Mouse (Mus musculus): ENCODE measurements at regions not wholly inside any gene's neighbourhood (a gene's known extent, or its start where the extent isn't known, plus 50 kb on each side); places are given as distances from the start of the nearest gene placed in this dataset.

DNA sequence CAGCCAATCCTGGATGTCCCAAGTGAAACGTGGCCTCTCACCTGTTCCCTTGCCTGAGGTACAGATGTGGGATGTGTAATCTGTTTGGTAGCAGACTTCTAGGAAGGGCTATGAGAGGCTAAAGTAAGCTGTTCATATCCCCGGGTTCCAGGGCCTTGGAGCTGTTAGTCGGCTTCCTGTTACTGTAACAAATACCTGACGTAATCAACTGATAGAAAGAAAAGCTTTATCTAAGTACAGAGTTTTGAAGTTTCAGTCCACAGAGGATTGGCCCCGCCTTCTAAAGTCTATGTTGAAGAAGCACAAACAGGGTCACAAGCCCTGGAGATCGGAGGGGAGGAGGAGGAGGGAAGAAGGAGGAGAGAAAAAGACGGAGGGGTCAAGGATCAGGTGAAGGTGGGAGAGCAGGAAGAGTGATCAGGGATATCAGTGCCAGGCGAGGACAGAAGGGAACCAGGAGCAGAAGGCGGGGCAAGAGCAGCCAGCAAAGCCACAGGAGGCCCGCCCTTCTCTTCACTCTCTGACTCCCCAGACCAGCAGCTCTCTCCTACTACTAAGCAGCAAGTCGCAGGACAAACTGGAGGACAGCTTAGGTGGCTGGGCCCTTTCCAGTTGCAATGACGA is 276.5 kb upstream of the Cdyl start:
- DNase-seq (ENCODE audit: low spot score in 2 of 2), result no peak

DNA sequence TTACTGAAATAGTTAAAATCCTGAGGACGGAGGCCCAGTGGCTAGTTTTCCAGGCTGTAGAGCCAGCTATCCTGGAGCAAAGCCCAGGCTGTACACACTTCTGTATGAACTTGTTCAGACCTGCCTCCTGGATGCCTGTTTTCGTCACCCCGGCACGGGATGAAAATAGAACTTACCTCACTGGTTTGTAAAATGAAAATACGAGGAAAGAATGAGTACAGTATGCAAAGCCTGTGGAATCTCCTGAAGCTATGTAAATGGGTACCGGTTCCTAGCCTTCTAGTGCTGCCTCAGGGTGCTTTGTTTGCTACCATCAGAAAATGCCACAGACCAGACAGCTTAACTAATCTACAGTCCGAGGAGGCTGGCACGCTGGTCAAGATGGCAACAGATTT is 276.0 kb upstream of the Cdyl start:
- no peak for DNase-seq (ENCODE audit: low spot score in 2 of 2)

DNA sequence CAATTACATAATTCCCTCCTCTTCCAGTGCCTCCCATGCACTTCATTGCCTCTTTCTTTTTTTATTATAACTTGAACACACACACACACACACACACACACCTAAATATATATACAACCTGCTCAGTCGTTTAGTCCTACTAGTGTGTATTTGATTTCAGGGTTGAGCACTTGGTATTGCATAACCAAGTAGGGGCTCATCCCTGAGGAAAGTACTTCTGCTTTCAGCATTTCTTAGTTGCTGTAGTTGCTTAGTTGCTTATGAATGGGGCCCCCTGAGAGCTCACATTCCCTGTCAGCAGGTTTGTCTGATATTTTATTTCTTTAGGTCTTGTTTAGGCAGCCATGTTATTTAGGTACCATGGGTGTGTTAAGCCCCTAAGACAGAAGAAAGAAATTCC is 271.3 kb upstream of the Cdyl start:
- DNase-seq (ENCODE audit: low spot score in 2 of 2), result no peak

DNA sequence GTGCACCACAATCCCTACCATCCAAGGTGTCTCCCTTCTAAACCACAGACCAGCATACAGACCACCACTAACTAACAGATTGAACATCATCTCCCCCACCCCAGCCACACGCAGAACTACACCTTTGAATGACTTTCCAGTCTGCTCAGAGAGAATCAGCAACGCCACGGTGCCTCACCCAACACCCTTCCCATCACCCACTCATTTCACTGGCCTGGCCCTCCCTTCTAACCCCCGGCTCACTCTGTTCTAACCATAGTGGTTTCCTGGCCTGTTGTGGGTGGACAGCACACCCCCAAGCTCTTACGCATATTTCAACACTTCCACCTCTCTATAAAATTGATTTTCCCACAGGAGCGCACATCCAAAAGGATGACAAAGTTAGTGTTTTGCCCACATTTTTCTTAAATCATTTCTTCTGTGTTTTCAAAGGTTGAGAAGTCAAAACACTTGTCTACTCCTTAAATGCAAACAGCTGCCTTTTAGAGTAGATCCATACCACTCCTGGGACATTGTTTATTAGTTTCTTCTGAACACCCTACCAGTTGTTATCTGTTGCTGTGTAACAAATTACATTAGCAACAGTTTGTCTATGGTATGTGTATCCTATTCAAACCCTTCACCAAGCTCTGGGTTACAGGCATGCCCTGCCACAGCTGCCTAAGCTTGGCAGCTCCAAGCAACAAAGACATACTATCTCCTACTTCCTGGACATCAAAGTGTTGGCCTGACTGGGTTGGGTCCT is 269.7 kb upstream of the Cdyl start:
- DNase-seq (ENCODE audit: low spot score in 2 of 2), result no peak

DNA sequence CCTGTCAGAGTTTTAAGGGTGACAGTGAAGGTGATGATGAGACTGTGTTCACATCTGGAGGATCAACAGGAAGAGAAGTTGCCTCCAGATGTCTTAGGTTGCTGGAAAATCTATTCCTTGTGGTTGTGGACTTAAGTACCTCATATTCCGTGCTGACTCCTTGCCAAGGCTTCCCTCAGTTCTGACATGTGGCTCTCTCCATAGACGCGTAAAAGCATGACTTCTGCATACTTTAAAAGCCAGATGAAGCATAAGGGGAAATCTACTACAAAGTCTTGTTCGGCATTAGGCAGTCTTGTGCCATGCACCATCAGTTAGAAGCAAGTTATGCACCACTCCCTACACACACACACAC is 269.1 kb upstream of the Cdyl start:
- no peak for DNase-seq (ENCODE audit: low spot score in 2 of 2)

DNA sequence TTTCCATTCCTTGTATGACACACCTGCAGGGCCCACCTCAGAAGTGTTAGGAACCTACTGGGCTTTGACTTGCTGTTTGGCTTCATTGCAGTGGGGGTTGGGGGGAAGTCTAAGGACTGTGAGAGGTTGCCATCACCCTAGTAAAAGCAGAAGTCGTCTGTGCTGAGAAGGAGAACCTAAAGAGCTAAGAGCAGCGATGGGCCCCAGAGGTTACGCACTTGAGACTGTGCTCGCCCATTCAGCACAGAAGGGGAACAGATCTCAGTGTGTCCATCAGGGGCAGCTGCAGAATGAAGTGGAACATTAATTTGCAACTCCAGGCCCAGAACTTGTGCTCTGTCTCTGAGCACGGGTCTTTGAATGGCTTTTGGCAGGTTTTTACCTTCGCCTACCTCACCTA is 267.5 kb upstream of the Cdyl start:
- DNase-seq (ENCODE audit: low spot score in 2 of 2), result no peak

DNA sequence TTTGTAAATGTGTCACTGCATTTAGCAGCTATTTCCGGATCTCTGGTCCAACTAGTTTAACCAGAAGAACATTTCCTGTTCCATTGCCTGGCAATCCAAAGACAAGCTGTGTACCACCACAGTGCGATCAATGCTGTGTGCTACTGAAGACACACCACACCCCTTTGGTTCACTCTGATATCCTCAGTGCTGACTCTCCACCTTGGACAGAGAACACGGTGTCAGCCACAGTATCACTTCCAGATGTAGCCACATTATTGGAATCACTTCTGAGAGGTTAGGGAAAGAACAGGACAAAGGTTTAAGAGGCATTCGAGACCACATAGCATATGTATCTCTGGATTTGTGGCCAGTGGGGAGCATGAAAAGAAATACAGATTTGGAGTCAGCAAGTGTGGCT is 264.4 kb upstream of the Cdyl start:
- DNase-seq (ENCODE audit: low spot score in 2 of 2), result no peak

DNA sequence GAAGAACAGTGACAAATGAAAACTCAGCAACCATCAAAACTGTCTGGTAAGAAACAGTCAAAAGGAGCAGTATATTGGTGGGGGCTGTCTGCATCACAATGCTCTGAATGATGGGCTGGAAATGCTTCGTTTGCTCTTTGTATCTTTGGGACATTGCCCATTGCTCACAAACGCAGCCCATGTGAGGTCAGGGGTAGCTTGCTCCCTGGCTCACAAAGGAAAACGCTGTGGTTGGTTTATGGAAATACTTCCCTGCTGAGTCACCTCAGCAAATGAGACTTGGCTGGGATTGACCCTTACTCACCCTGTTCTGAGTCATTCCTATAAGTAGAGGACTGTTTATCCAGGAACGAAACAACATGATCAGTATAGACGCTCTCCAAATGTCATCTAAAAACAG is 264.0 kb upstream of the Cdyl start:
- DNase-seq (ENCODE audit: low spot score in 2 of 2), result no peak

DNA sequence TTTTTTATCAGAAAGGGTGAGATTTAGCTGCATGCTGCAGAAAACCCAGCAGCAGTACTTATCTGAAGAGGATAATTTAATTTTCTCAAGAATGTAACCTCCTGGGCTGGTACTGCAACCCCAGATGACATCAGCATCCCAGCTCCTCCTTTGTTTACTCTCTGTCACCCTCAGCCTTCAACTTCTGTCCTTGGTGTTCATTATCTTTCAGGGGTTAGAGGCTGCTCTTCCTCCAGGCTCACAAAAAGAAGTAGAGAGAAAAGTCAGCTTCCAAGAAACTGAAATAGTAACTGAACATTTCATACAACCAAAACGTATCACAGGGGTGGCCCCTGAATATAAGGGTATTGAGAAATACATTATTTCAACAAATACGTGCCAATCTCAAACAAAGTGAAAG is 262.5 kb upstream of the Cdyl start:
- DNase-seq (ENCODE audit: low spot score in 2 of 2), result no peak

DNA sequence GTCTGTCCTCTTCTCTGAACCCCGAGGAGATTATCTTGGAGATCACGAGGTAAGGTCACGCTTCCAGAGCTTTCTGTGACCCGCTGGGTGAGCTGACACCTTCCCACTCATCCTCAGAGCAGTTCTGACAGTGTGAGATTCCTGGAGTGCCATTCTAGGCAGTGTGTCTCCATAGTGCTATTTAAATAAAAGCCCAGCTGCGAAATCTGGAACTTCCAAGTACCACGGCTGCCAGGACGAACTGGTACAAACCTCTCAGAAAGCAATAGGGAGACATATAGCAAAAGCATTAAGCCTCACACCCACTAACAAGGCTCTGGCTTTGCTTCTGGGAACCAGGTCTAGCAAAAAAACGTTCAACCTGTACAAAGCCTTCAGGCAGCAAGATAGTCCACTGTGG is 261.4 kb upstream of the Cdyl start:
- DNase-seq (ENCODE audit: low spot score in 2 of 2), result peak; percentile 10 to 31

DNA sequence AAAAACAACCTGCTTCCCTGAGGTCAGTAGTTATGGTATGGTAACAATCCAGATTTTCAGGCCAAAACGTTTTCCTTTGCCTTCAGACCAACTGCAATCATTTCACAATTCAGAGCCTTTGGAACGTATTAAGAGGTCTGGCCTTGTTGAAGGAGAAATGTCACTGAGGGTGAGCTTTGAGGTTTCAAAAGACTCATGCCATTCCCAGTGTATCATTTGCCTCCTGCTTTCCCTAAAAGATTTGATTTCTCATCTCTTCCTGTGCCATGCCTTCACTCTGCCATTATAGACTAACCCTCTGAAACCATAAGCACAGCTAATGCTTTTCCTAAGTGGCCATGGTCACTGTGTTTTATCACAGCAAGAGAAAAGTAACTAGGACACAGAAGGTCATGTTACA is 256.8 kb upstream of the Cdyl start:
- DNase-seq (ENCODE audit: low spot score in 2 of 2), result no peak

DNA sequence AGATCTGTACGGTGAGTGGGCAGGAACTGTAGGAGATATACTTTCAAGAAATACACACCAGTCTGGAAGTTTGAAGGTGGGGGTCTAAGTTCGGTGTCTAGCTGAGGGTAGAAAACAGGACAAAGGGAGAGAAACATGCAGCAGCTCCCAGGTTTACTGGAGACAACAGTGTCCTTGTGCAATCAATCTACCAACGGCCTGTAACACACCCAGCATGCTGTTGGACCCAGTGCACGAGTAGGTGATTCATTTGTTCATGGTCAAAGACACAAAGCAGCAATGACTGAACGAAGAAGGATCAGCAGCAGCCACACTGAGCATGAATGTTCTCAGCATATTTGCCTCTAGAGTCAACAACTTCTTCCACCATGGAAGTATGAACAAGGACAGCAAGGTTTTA is 255.2 kb upstream of the Cdyl start:
- no peak for DNase-seq (ENCODE audit: low spot score in 2 of 2)

DNA sequence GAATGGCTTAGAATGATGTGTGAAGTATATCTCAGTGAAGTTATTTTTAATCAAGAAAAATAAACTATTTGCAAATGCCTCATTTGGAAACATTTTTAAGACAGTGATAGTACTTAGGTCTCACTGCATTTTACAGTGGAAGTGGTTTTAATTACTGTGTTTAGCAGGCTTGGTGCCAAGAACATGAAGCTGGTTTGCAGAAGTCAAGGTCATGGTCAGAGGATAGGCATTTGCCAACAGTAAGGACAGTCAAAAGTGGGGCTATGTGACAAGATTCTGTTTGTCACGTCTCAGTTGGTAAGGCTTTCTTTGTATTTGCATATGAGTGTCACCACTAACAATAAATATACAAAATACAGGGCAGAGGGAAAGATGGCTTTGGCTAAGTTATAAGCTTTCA is 254.2 kb upstream of the Cdyl start:
- no peak for DNase-seq (ENCODE audit: low spot score in 2 of 2)

DNA sequence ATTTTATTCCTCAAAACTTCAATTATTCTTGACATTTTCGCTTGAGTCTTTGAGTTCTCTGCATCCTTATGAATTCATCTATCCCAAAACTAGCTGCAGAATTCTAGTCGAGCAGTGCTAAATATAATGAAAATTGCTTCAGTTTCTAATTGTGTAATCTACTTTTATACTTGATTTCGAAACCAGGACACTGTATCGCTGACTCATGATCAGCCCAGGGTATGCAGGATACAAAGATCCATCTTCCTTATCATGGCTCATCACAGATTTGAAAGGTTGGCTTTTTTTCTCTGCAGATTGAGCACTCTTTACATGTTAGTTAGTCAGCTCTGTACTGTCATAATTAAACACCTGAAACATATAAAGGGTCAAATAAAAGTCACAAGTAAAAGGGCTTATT is 242.1 kb upstream of the Cdyl start:
- DNase-seq (ENCODE audit: low spot score in 2 of 2), result peak in 1 of 2 experiments; percentile 11

DNA sequence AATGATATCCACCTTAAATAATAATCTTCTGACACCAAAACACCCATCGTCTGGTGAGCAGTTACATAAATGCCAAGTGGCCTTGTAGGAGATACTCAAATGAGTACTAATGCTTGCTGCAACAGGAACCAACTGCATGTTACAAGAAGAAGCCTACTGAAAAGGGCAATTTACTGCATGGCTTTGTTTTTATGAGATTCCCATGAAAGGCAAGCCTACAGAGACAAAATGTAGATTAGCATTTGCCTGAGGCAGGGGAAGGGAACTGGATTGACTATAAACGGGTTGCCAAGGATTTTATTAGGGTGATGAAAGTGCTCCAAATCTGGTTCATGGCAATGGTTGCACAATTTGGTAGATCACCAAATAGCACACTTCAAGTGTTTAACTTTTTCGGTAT is 239.6 kb upstream of the Cdyl start:
- no peak for DNase-seq (ENCODE audit: low spot score in 2 of 2)

DNA sequence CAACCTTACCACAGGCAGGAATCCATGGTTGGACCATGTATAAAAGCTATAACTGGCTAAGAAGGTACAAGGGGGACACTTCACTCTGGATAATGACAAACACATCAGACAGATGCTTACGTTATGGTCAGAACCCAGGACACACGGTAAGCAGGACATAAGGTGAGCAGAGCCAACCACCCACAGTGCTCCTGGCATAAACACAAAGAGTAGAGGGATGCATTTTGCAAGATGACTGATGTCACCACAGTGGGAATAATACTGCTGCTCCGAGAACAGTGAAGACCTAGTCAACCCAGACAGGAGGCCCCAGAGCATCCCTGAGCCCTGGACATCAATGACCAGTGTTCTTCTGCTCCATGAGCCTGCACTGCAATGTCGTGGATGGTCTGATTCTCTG is 233.6 kb upstream of the Cdyl start:
- no peak for DNase-seq (ENCODE audit: low spot score in 2 of 2)

DNA sequence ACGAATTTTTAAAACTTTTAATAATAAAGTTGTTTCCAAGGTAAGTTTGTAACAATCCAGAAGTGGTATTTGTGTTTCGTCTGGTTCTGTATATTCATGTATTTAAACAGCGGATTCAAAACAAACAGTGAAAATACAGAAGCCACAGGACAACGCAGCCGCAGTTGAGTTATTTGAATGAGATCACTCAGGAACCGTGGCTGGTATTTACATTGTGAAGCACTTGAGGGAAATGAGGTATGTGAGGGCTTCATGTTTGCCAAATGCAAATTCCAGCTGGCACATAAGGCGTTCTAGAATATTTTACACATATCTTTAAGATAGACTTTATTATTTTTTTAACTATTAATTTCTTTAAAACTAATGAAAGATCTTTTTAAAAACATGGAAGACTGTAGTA is 224.5 kb upstream of the Cdyl start:
- no peak for DNase-seq (ENCODE audit: low spot score in 2 of 2)

DNA sequence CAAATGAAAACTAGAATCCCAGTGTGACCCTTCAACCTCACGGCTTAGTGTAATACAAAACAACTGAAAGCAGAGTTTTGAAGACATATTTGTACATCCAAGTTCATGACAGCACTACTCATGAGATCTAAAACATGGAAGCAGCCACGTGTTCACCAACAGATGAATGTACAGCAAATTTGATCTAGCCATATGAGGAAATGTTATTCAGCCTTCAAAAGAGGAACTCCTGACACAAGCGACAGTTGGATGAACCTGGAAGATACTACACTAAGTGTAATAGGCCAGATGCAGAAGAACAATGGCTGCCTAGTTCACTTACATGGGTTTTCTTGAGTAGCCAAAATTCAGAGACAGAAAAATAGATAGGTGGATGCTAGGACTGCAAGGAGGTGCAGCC is 212.0 kb upstream of the Cdyl start:
- DNase-seq (ENCODE audit: low spot score in 2 of 2), result no peak

DNA sequence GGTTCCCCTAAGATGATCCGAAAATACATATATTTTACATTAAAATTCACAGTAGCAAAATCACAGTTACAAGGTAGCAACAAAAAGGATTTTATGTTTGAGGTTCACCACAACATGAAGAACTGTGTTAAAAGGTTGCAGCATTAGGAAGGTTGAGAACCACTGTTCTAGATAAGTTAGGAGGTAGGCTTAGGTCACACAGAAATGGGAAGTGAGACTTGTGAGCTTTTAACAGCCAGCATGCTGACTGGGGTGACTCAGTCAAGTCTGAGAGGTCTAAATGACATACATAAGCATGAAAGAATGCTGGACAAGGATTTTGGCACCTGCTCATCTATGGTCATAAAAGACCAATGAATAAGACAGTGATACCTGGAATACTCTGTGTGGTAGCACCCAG is 207.2 kb upstream of the Cdyl start:
- no peak for DNase-seq (ENCODE audit: low spot score in 2 of 2)

DNA sequence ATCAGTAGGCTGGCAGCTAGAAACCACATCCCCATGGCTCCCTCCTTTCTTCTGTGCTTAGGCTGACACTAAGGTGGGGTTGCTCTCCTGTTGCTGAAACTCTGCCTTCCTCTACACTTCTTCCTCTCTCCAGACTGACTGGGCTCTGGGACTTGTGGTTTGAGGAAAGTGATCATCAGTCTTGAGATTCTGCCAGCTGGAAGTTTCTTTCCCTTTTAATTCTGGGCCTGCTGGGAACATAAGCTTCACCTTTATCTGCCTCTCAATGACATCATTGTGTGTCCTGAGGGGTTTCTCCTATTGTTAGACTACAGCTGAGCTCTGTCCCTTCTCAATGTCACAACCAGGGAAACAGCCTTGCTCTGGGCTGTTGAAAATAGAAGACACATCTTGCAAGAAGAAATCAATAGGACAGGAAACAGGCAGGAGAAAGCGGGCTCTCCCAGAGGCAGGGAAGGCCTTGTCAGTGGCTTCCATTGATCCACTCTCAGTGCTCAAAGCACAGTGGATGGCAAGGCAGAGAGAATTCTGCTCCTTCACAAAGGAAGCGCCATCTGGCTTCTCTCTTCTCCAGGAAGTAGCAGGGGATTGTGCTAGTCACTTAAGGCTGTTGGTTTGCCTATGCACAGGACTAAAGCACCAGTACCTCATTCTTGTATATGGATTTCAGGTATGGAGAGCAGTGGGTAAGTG is 206.3 kb upstream of the Cdyl start:
- no peak for DNase-seq (ENCODE audit: low spot score in 2 of 2)

DNA sequence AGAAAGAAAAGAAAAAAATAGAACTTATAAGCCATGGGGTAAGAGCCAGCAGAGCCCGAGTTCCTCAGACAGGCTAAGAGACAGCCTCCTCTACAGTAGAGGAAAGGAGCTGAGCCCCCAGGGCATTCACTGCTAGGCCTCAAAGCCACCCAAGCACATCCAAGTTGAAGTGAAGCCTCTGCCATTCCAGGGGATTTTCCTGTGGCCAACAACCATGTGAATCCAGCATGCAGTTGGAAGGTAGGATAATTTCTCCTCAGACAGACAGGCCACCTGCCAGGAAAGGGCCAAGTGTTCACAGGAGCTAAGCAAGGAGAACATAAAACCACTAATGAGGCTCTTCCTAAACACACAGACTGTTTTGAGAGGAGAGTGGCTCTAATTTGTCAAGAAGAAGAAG is 199.6 kb upstream of the Cdyl start:
- DNase-seq (ENCODE audit: low spot score in 2 of 2), result no peak

DNA sequence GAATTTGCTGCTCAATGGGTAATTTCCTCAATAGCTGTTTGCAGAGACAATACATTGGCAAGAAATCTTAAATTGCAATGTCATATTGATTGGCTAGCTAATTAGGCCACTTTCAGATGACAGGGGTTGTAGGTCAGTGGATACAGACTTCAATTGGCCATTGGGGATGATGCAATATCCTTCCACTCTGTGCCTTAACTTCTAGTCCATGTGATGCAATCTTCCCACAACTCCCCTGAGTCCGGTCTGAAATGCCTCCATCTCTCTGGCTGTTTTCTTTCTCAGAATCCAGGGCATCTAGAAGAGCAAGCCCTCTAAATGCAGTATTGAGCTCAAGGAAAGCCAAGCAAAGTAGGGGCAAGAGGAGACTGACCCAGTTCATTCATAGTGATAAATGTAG is 196.4 kb upstream of the Cdyl start:
- DNase-seq (ENCODE audit: low spot score in 2 of 2), result no peak

DNA sequence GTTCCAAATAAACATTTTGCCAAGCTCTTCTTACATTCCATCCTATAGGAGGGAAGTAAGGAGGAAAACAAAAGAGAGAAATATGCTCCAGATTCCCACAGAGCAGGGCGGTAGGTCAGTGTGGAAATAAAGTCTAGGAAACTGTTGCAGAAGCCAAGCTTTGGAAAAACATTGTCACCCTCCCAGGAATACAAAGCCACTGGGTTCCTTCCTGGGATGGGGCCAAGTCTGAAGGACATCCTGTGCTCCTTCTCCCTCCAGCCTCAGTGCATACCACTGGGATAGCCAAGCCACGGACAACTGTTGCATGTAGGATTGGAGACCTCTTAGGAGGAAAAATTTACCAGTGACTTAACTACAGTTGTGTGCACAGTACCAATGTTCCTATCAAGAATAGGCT is 195.8 kb upstream of the Cdyl start:
- no peak for DNase-seq (ENCODE audit: low spot score in 2 of 2)

Data from left cerebral cortex, adult 9 months (tissue).